Mouse (Mus musculus) E14TG2a.4 (cell line): ENCODE data around the gene Cyth1.

Source experiments
- H3K27me3 ChIP-seq: 2 replicates; pipeline ENCODE4 v1.6.1; 2014; ENCODE audit warnings: low read length, control low read depth; ENCODE audit not compliant: insufficient read depth
- H3K36me3 ChIP-seq: 2 replicates; pipeline ENCODE4 v1.6.1; 2014; ENCODE audit warnings: low read length, control low read depth; ENCODE audit not compliant: insufficient read depth
- H3K4me1 ChIP-seq: replicated peaks from 2 replicates; pipeline ENCODE4 v1.6.1; 2014; ENCODE audit warnings: low read depth, low read length, control low read depth
- H3K4me3 ChIP-seq: replicated peaks from 2 replicates; pipeline ENCODE4 v1.5.1; 2014; ENCODE audit warnings: mild to moderate bottlenecking, low read length
- H3K9me3 ChIP-seq: 2 replicates; pipeline ENCODE4 v1.6.1; 2014; ENCODE audit warnings: low read length, control low read depth
- CTCF ChIP-seq: conservative IDR thresholded peaks from 2 replicates; pipeline ENCODE4 v1.5.1; 2014; ENCODE audit warnings: low read length
- NANOG ChIP-seq: IDR thresholded peaks from 2 replicates; pipeline ENCODE4 v1.6.1; 2014; ENCODE audit warnings: borderline replicate concordance, low read length, mixed read lengths
- POU5F1 ChIP-seq: IDR thresholded peaks from 2 replicates; pipeline ENCODE4 v1.6.1; 2014; ENCODE audit warnings: low read length, borderline replicate concordance

The Cyth1 gene

GRCm38 (mm10) chr11:118096736-118097135 lies 151.7 kb downstream of the Cyth1 start:
- Histone ChIP-seq H3K27me3 (peaks cover 5% of the 10 kb centered on the region), H3K9me3 (no peaks in the 10 kb centered on the region), H3K4me3 (no peak overlapping the region), H3K36me3 (no peaks in the 10 kb centered on the region), H3K4me1 (peaks cover 68% of the 10 kb centered on the region)
- TF ChIP-seq POU5F1, result no peak

- no peaks in the 10 kb centered on the region for H3K9me3 ChIP-seq
Observed at GRCm38 (mm10) chr11:118095004-118095403, 153.4 kb downstream of the Cyth1 start.

DNA sequence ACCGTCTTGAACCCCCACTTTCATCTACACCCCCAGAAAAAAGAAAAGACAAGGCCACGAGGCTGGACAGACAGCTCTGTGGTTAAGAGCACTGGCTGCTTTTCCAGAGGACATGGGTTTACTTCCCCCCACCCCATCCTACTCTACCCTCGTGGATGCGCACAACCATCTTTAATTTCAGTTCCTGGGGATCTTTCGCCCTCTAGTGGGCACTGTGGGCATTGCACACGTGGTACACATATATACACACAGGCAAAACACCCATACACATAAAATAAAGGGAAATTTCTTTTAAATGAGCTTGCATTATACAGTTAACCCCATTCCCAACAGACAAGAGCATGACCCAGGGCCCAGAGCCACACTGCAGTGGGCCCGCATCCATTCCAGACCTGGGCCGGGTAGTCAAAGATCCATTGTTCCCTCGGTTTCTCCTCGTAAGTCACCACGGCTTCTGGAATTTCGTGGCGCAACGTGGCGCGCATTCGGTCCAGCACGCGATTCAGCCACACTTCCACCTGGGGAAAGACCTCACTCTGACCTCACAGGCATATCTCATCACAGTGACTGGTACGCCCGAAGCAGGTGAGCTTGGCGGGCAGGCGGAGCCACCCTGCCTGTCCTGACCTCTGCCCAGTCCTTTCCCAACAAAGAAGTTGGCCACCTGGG lies 157.3 kb downstream of the Cyth1 start:
- TF ChIP-seq NANOG (no peak), POU5F1 (no peak), CTCF (peak; percentile 98)
- peaks cover 83% of the 10 kb centered on the region for H3K4me1 ChIP-seq
- no peaks in the 10 kb centered on the region for H3K36me3 ChIP-seq
- H3K9me3 ChIP-seq, result no peaks in the 10 kb centered on the region
- peak overlapping the region; percentile 64 for H3K4me3 ChIP-seq
- peaks cover 5% of the 10 kb centered on the region; the same call in 1 of the 2 replicates for H3K27me3 ChIP-seq

More at GRCm38 (mm10) chr11:118095004-118095403, 153.4 kb downstream of the Cyth1 start:
- Histone ChIP-seq H3K27me3 (peaks cover 5% of the 10 kb centered on the region; the same call in 1 of the 2 replicates), H3K4me3 (no peak overlapping the region), H3K36me3 (no peaks in the 10 kb centered on the region), H3K4me1 (peaks cover 78% of the 10 kb centered on the region)
- no peak for TF ChIP-seq CTCF
- TF ChIP-seq NANOG, result no peak
- no peak for TF ChIP-seq POU5F1

- peak overlapping the region; percentile 63 for H3K4me3 ChIP-seq
- TF ChIP-seq NANOG (no peak), CTCF (no peak), POU5F1 (no peak)
- no peaks in the 10 kb centered on the region for H3K9me3 ChIP-seq
- H3K36me3 ChIP-seq, result no peaks in the 10 kb centered on the region
- H3K4me1 ChIP-seq, result peaks cover 82% of the 10 kb centered on the region
- H3K27me3 ChIP-seq, result peaks cover 5% of the 10 kb centered on the region; the same call in 1 of the 2 replicates
Observed at GRCm38 (mm10) chr11:118088896-118089295, 159.5 kb downstream of the Cyth1 start.

- Histone ChIP-seq H3K36me3 (no peaks in the 10 kb centered on the region), H3K27me3 (peaks cover 7% of the 10 kb centered on the region), H3K9me3 (no peaks in the 10 kb centered on the region), H3K4me3 (no peak overlapping the region), H3K4me1 (peaks cover 79% of the 10 kb centered on the region)
- TF ChIP-seq CTCF (no peak), NANOG (no peak), POU5F1 (no peak)
Observed at GRCm38 (mm10) chr11:118085961-118086360, 162.4 kb downstream of the Cyth1 start.

DNA sequence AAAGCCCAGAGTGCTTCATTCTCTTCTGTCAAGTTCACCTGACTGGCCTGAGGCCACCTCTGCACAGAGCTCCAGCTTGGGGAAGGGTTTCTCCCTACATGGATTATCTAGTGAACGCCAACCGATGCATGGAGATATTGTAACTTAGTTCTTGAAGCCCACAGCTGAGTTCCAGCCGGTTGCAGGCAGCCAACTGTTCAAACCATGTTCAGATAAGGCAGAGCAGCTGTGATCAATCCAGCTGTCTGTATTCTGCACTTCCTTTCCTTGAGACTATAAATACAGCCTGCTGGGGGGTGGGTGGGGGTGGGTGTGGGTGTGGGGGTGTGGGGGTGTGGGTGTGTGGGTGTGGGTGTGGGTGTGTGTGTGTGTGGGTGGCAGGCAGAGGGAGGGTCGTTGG lies 163.2 kb downstream of the Cyth1 start:
- H3K36me3 ChIP-seq, result no peaks in the 10 kb centered on the region
- TF ChIP-seq CTCF (no peak), NANOG (no peak), POU5F1 (no peak)

DNA sequence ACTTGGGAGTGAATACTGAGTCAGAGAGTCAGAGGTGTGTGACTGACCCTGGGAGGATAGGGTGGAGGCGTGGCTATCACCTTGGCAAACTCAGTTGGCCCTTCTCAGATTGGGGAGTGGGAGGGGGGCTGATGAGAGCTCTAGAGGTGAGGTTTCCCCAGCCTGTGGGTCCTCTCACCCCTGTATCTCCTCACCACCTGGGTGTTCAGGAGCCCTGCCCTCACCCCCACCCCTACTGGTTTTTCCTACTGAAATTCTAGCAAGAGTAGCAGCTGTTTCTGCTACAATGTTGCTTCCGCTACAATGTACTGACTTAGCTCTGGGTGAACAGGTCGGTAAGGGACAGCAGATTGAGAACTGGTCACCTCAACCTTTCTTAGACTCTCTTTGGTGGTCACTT lies 164.1 kb downstream of the Cyth1 start:
- Histone ChIP-seq H3K27me3 (peaks cover 7% of the 10 kb centered on the region), H3K4me1 (peaks cover 82% of the 10 kb centered on the region), H3K4me3 (no peak overlapping the region), H3K9me3 (no peaks in the 10 kb centered on the region), H3K36me3 (no peaks in the 10 kb centered on the region)
- TF ChIP-seq NANOG (no peak), POU5F1 (no peak), CTCF (no peak)

More for the DNA sequence above, 163.2 kb downstream of the Cyth1 start:
- Histone ChIP-seq H3K4me3 (no peak overlapping the region), H3K27me3 (peaks cover 7% of the 10 kb centered on the region), H3K4me1 (peaks cover 79% of the 10 kb centered on the region), H3K9me3 (no peaks in the 10 kb centered on the region)

DNA sequence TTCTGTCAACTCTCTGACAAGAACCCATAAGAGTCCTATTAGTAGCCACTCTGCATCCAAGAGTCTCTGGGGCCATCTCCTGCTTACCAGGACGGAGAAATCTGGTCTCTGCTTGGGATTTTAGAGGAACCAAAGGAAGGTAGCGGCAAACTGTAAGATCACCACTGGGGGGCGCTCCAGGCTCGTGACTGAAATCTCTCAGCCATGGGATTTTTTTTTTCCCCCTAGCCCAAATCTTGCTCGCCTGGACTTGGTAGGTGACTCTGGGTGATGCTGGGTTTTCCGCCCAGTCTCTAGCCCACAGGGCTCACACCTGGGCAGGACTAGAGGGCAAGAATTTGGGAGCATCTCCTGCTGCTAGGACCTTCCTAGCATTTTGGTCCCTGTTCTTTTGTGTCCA lies 164.6 kb downstream of the Cyth1 start:
- peaks cover 7% of the 10 kb centered on the region for H3K27me3 ChIP-seq
- no peak overlapping the region for H3K4me3 ChIP-seq
- no peaks in the 10 kb centered on the region for H3K9me3 ChIP-seq
- no peaks in the 10 kb centered on the region for H3K36me3 ChIP-seq
- TF ChIP-seq NANOG, result no peak
- peak; percentile 81 for TF ChIP-seq CTCF
- peaks cover 80% of the 10 kb centered on the region for H3K4me1 ChIP-seq

DNA sequence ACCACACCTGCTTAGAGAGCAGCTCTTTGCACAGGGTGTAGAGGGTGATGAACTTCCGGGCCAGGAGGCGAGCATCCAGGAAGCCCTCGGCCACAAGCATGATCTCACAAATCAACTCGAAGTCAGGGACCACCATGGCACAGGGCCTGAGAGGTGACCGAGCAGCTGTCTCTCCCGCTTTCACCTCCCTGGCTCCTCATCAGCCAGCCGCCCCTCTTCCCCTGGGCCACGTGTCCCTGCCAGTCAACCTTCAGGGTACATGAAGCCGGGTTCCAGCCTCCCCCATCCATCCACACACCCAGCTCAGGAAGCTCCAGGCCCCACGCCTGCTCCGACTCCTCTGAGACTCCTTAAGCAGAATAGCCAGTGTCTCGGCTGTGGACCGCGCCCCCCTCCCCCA lies 166.1 kb downstream of the Cyth1 start:
- H3K36me3 ChIP-seq, result no peaks in the 10 kb centered on the region
- H3K4me1 ChIP-seq, result peaks cover 78% of the 10 kb centered on the region
- H3K4me3 ChIP-seq, result no peak overlapping the region
- no peak for TF ChIP-seq CTCF
- no peak for TF ChIP-seq POU5F1
- no peak for TF ChIP-seq NANOG
- peaks cover 7% of the 10 kb centered on the region for H3K27me3 ChIP-seq
- H3K9me3 ChIP-seq, result no peaks in the 10 kb centered on the region
